Mouse (Mus musculus): ENCODE measurements at regions not wholly inside any gene's neighbourhood (a gene's known extent, or its start where the extent isn't known, plus 50 kb on each side); places are given as distances from the start of the nearest gene placed in this dataset.

- DNase-seq (ENCODE audit: extremely low spot score, low spot score), result peak; percentile 55
Observed at GRCm38 (mm10) chr15:62903047-62903822, 941.7 kb downstream of the Gsdmc2 start.

- no peak for DNase-seq (ENCODE audit: extremely low spot score, low spot score)
Observed at GRCm38 (mm10) chr15:62901955-62902354, 943.0 kb downstream of the Gsdmc2 start.

GRCm38 (mm10) chr15:62889798-62890197, 955.2 kb downstream of the Gsdmc2 start:
- DNase-seq (ENCODE audit: extremely low spot score, low spot score), result no peak

- no peak for DNase-seq (ENCODE audit: extremely low spot score, low spot score)
Observed at GRCm38 (mm10) chr15:62885331-62885730, 959.6 kb downstream of the Gsdmc2 start.

- DNase-seq (ENCODE audit: extremely low spot score, low spot score), result no peak
Observed at GRCm38 (mm10) chr15:62871082-62871766, 973.8 kb downstream of the Gsdmc2 start.

- no peak for DNase-seq (ENCODE audit: extremely low spot score, low spot score)
Observed at GRCm38 (mm10) chr15:62862574-62862973, 982.4 kb downstream of the Gsdmc2 start.

GRCm38 (mm10) chr15:62861422-62861821, 983.6 kb downstream of the Gsdmc2 start:
- no peak for DNase-seq (ENCODE audit: extremely low spot score, low spot score)

GRCm38 (mm10) chr15:62849326-62849725, 995.7 kb downstream of the Gsdmc2 start:
- no peak for DNase-seq (ENCODE audit: extremely low spot score, low spot score)

- no peak for DNase-seq (ENCODE audit: extremely low spot score, low spot score)
Observed at GRCm38 (mm10) chr15:62845884-62846283, 999.1 kb downstream of the Gsdmc2 start.

- no peak for DNase-seq (ENCODE audit: extremely low spot score, low spot score)
Observed at GRCm38 (mm10) chr15:62825586-62825985, 1019.4 kb downstream of the Gsdmc2 start.

- DNase-seq (ENCODE audit: extremely low spot score, low spot score), result no peak
Observed at GRCm38 (mm10) chr15:62823861-62824518, 1021.0 kb downstream of the Gsdmc2 start.

GRCm38 (mm10) chr15:62822305-62822704, 1022.7 kb downstream of the Gsdmc2 start:
- no peak for DNase-seq (ENCODE audit: extremely low spot score, low spot score)

- DNase-seq (ENCODE audit: extremely low spot score, low spot score), result no peak
Observed at GRCm38 (mm10) chr15:62813093-62813492, 1031.9 kb downstream of the Gsdmc2 start.

- no peak for DNase-seq (ENCODE audit: extremely low spot score, low spot score)
Observed at GRCm38 (mm10) chr15:62812026-62812425, 1033.0 kb downstream of the Gsdmc2 start.

- no peak for DNase-seq (ENCODE audit: extremely low spot score, low spot score)
Observed at GRCm38 (mm10) chr15:62809320-62809719, 1035.7 kb downstream of the Gsdmc2 start.

- no peak for DNase-seq (ENCODE audit: extremely low spot score, low spot score)
Observed at GRCm38 (mm10) chr15:62808087-62808808, 1036.7 kb downstream of the Gsdmc2 start.

GRCm38 (mm10) chr15:62807364-62807763, 1037.6 kb downstream of the Gsdmc2 start:
- no peak for DNase-seq (ENCODE audit: extremely low spot score, low spot score)

GRCm38 (mm10) chr15:62802770-62803169, 1042.2 kb downstream of the Gsdmc2 start:
- no peak for DNase-seq (ENCODE audit: extremely low spot score, low spot score)

- DNase-seq (ENCODE audit: extremely low spot score, low spot score), result no peak
Observed at GRCm38 (mm10) chr15:62798731-62799130, 1046.2 kb downstream of the Gsdmc2 start.

- no peak for DNase-seq (ENCODE audit: extremely low spot score, low spot score)
Observed at GRCm38 (mm10) chr15:62793569-62793968, 1051.4 kb downstream of the Gsdmc2 start.

- no peak for DNase-seq (ENCODE audit: extremely low spot score, low spot score)
Observed at GRCm38 (mm10) chr15:62792084-62792483, 1052.9 kb downstream of the Gsdmc2 start.

- DNase-seq (ENCODE audit: extremely low spot score, low spot score), result no peak
Observed at GRCm38 (mm10) chr15:62787753-62788152, 1057.2 kb downstream of the Gsdmc2 start.

All from neural tube, embryonic 10.5 days (tissue).